Mouse (Mus musculus) adipocyte (in vitro differentiated cells): Measurements from ENCODE around the gene Tmem63b.
A peak's percentile ranks its signal among the peaks of the same experiment; 100 is the strongest.

Source experiments
- DNase-seq: peaks from one replicate; pipeline ENCODE4 v3.0.0-alpha.2; 2016; ENCODE audit warnings: low spot score

The Tmem63b gene

GRCm38 (mm10) chr17:45706796-45707195 lies 20.1 kb upstream of the Tmem63b start:
- no peak for DNase-seq

GRCm38 (mm10) chr17:45703187-45703586 lies 16.5 kb upstream of the Tmem63b start:
- DNase-seq: no peak

- DNase-seq: peak; percentile 76
Measured at GRCm38 (mm10) chr17:45702254-45702653, 15.5 kb upstream of the Tmem63b start.

- DNase-seq: no peak
Measured at GRCm38 (mm10) chr17:45701236-45701591, 14.5 kb upstream of the Tmem63b start.

- DNase-seq: no peak
Measured at GRCm38 (mm10) chr17:45700496-45701235, 14.0 kb upstream of the Tmem63b start.

GRCm38 (mm10) chr17:45699039-45699740 lies 12.5 kb upstream of the Tmem63b start:
- DNase-seq: no peak

GRCm38 (mm10) chr17:45698368-45698767 lies 11.7 kb upstream of the Tmem63b start:
- DNase-seq: no peak

GRCm38 (mm10) chr17:45696981-45697380 lies 10.3 kb upstream of the Tmem63b start:
- no peak for DNase-seq

GRCm38 (mm10) chr17:45695227-45696120 lies 8.8 kb upstream of the Tmem63b start:
- no peak for DNase-seq

GRCm38 (mm10) chr17:45693812-45694565 lies 7.3 kb upstream of the Tmem63b start:
- DNase-seq: no peak

- no peak for DNase-seq
Measured at GRCm38 (mm10) chr17:45692159-45692558, 5.5 kb upstream of the Tmem63b start.

GRCm38 (mm10) chr17:45690044-45690443 lies 3.3 kb upstream of the Tmem63b start:
- no peak for DNase-seq

GRCm38 (mm10) chr17:45689120-45689519 lies 2.4 kb upstream of the Tmem63b start:
- DNase-seq: no peak

- peak; percentile 94 for DNase-seq
Measured at GRCm38 (mm10) chr17:45686093-45686619, 549 bp downstream of the Tmem63b start, which contains the start of gene Mrpl14. Gene Mrpl14 (plus strand): TSS chr17:45686322.

GRCm38 (mm10) chr17:45685171-45686092 lies 1.3 kb downstream of the Tmem63b start:
- peak; percentile 28 for DNase-seq

GRCm38 (mm10) chr17:45684667-45685131 lies 2.0 kb downstream of the Tmem63b start:
- DNase-seq: no peak

GRCm38 (mm10) chr17:45682843-45683242 lies 3.9 kb downstream of the Tmem63b start:
- no peak for DNase-seq

GRCm38 (mm10) chr17:45681588-45681987 lies 5.1 kb downstream of the Tmem63b start:
- DNase-seq: peak; percentile 40

GRCm38 (mm10) chr17:45680391-45680980 lies 6.2 kb downstream of the Tmem63b start:
- peak; percentile 67 for DNase-seq

GRCm38 (mm10) chr17:45678106-45678505 lies 8.6 kb downstream of the Tmem63b start:
- peak; percentile 55 for DNase-seq
